Mouse (Mus musculus) fat pad, adult 2 months (tissue): ENCODE measurements around the gene Ccdc36.

Experiments used
- DNase-seq: peaks from one replicate; pipeline ENCODE4 v3.0.0-alpha.2; 2011; ENCODE audit warnings: low read depth, low spot score; ENCODE audit errors: extremely low read depth

Ccdc36 gene

GRCm38 (mm10) chr9:108381382-108381781, 46.9 kb downstream of the Ccdc36 start:
- DNase-seq: no peak

- no peak for DNase-seq
Observed at GRCm38 (mm10) chr9:108379294-108379693, 49.0 kb downstream of the Ccdc36 start.

GRCm38 (mm10) chr9:108378736-108379135, 49.5 kb downstream of the Ccdc36 start:
- no peak for DNase-seq

GRCm38 (mm10) chr9:108378234-108378633, 50.0 kb downstream of the Ccdc36 start:
- no peak for DNase-seq
